ENCODE assay signal across 28 mouse cellular contexts in genomic region chr5:143648058-143648457, GRCm38 (mm10). TPM values are rescaled to one million over a fixed set of nuclear protein-coding genes. Genes with fewer than 3 reads are reported as not detected.
DNase-seq lines count a peak whose midpoint lies in the region; ATAC-seq and TF ChIP-seq lines count a peak whose summit lies in the region.
"Had no signal": no experiment of that assay in that cellular context is flagged by ENCODE, and none has a peak within 500 bp of the region (broad histone marks: within the 10 kb centered on the region; RNA-seq: fewer than 3 reads in every experiment).

No protein-coding gene starts in this region.

- H3K4me3 ChIP-seq in MEL (ENCODE audit: control insufficient read depth in 1 of 2, insufficient read depth in 1 of 2, low read depth in 2 of 2, low read length in 2 of 2), result no peak overlapping the region
- H3K4me3 ChIP-seq in bone marrow, adult 2 months (replicated peaks; ENCODE audit: control insufficient read depth, low read depth, low read length), result no peak overlapping the region
- H3K4me3 ChIP-seq in liver, embryonic 12.5 days, result no peak overlapping the region
- no peak overlapping the region for H3K4me3 ChIP-seq in liver, postnatal 0 days (ENCODE audit: low read depth, low read length)
- H3K4me3 ChIP-seq: embryonic facial prominence, embryonic 10.5 days; embryonic facial prominence, embryonic 15.5 days; heart, embryonic 13.5 days; layer of hippocampus, adult 2 months; limb, embryonic 13.5 days; myocyte had no signal

- no peak for TF ChIP-seq CTCF in MEL (IDR thresholded peaks at IDR 0.05 in 2 of 3, conservative IDR thresholded peaks at IDR 0.05 in 1 of 3; ENCODE audit: control insufficient read depth in 1 of 3, insufficient read depth in 1 of 3, low read depth in 2 of 3, low read length in 3 of 3, poor library complexity in 1 of 3, severe bottlenecking in 1 of 3)
- TF ChIP-seq CTCF in bone marrow, adult 2 months (IDR thresholded peaks at IDR 0.05; ENCODE audit: control insufficient read depth, insufficient read depth, low read length), result no peak
- TF ChIP-seq CTCF in liver, postnatal 0 days (IDR thresholded peaks at IDR 0.05; ENCODE audit: low read depth), result no peak

- no peaks in the 10 kb centered on the region for H3K9me3 ChIP-seq in MEL (replicated peaks; ENCODE audit: insufficient read depth, low read length)
- no peaks in the 10 kb centered on the region for H3K9me3 ChIP-seq in liver, embryonic 12.5 days (replicated peaks)
- H3K9me3 ChIP-seq in liver, postnatal 0 days (ENCODE audit: low read length), result no peaks in the 10 kb centered on the region
- H3K9me3 ChIP-seq: embryonic facial prominence, embryonic 10.5 days; embryonic facial prominence, embryonic 15.5 days; heart, embryonic 13.5 days had no signal

- peak; percentile 71 for DNase-seq in MEL (ENCODE audit: low read depth, low spot score)
- DNase-seq in liver, postnatal 0 days, result no peak
- DNase-seq in yolk sac, embryonic 10.5 days (ENCODE audit: low spot score), result no peak
- DNase-seq in frontal cortex, adult 2 months (ENCODE audit: extremely low spot score in 1 of 2, low spot score in 1 of 2), result no peak
- DNase-seq in adrenal gland, postnatal 14 days, result no peak
- DNase-seq: adrenal gland, adult 2 months; cerebellum, adult 11 months; cerebellum, adult 9-11 months; heart, postnatal 14 days; kidney, adult 2 months; kidney, postnatal 36 days; lung, adult 2 months; lung, postnatal 10 days; right cerebral cortex, postnatal 14 days; thymus, postnatal 4 days had no signal

- peaks cover 21 to 31% of the 10 kb centered on the region in 2 experiments for H3K4me1 ChIP-seq in MEL (ENCODE audit: control insufficient read depth in 1 of 2, insufficient read depth in 2 of 2, low read length in 2 of 2)
- peaks cover 2% of the 10 kb centered on the region; the same call in 1 of the 2 replicates for H3K4me1 ChIP-seq in bone marrow, adult 2 months (ENCODE audit: control insufficient read depth, insufficient read depth, low read length)
- H3K4me1 ChIP-seq in liver, embryonic 12.5 days, result peaks cover 84% of the 10 kb centered on the region
- H3K4me1 ChIP-seq in liver, postnatal 0 days (ENCODE audit: insufficient read depth), result peaks cover 27% of the 10 kb centered on the region

- 71% methylated on average over 2 of the region's 2 CpGs for whole genome bisulfite sequencing in bone marrow, adult 2 months
- 26% methylated on average over 2 of the region's 2 CpGs for WGBS in liver, embryonic 12.5 days (ENCODE audit: insufficient replicate concordance)
- WGBS in liver, postnatal 0 days (ENCODE audit: insufficient replicate concordance), result 47% methylated on average over 2 of the region's 2 CpGs

- peak; percentile 49 to 64; a peak in 3 of 4 replicates for TF ChIP-seq EP300 in MEL (IDR thresholded peaks at IDR 0.05; ENCODE audit: low read depth in 1 of 2, low read length in 2 of 2)
- TF ChIP-seq EP300 in liver, postnatal 0 days (IDR thresholded peaks at IDR 0.05; ENCODE audit: low read depth), result peak; percentile 57; the same call in 1 of the 2 replicates

- peak overlapping the region; percentile 24; the same call in 1 of the 2 replicates for H3K27ac ChIP-seq in MEL (ENCODE audit: control insufficient read depth, low read depth, low read length)
- peak overlapping the region; percentile 71 for H3K27ac ChIP-seq in bone marrow, adult 2 months (ENCODE audit: control insufficient read depth, insufficient read depth, low read depth, low read length, poor library complexity)
- H3K27ac ChIP-seq in liver, embryonic 12.5 days, result peak overlapping the region; percentile 83
- peak overlapping the region; percentile 50 for H3K27ac ChIP-seq in liver, postnatal 0 days (ENCODE audit: low read depth)
- H3K27ac ChIP-seq: embryonic facial prominence, embryonic 10.5 days; embryonic facial prominence, embryonic 15.5 days; heart, embryonic 13.5 days; layer of hippocampus, adult 2 months; limb, embryonic 13.5 days had no signal

- no peak overlapping the region for H3K9ac ChIP-seq in MEL (ENCODE audit: control insufficient read depth, low read depth, low read length, poor library complexity, severe bottlenecking)
- peak overlapping the region; percentile 19; the same call in 1 of the 2 replicates for H3K9ac ChIP-seq in liver, embryonic 12.5 days
- H3K9ac ChIP-seq in liver, postnatal 0 days (replicated peaks), result no peak overlapping the region
- H3K9ac ChIP-seq: embryonic facial prominence, embryonic 15.5 days; heart, embryonic 13.5 days; limb, embryonic 13.5 days had no signal

- H3K4me2 ChIP-seq in liver, embryonic 12.5 days, result peak overlapping the region; percentile 40
- no peak overlapping the region for H3K4me2 ChIP-seq in liver, postnatal 0 days (ENCODE audit: low read depth, low read length)
- H3K4me2 ChIP-seq: embryonic facial prominence, embryonic 15.5 days; heart, embryonic 13.5 days; limb, embryonic 13.5 days; midbrain, embryonic 11.5 days had no signal

- ATAC-seq in liver, embryonic 12.5 days, result peak; percentile 67
- ATAC-seq in liver, postnatal 0 days, result peak; percentile 66
- ATAC-seq: activated CD4-positive, CD25-positive, alpha-beta regulatory T cell, adult 4 months; CD4-positive, CD25-positive, alpha-beta regulatory T cell, adult 4 months; forebrain, embryonic 14.5 days; hindbrain, embryonic 16.5 days had no signal

- TF ChIP-seq RAD21 in MEL (IDR thresholded peaks at IDR 0.05; ENCODE audit: low read depth, low read length), result no peak

- peaks cover 27% of the 10 kb centered on the region for H3K79me2 ChIP-seq in MEL (ENCODE audit: control insufficient read depth, insufficient read depth, low read length, poor library complexity)

- H3K27me3 ChIP-seq in MEL (ENCODE audit: control insufficient read depth in 1 of 2, insufficient read depth in 2 of 2, low read length in 2 of 2), result no peaks in the 10 kb centered on the region
- H3K27me3 ChIP-seq in liver, embryonic 12.5 days (replicated peaks), result no peaks in the 10 kb centered on the region
- no peaks in the 10 kb centered on the region for H3K27me3 ChIP-seq in liver, postnatal 0 days (ENCODE audit: insufficient read depth, low read length)
- H3K27me3 ChIP-seq: embryonic facial prominence, embryonic 15.5 days; heart, embryonic 13.5 days; limb, embryonic 13.5 days had no signal

- H3K36me3 ChIP-seq in MEL (ENCODE audit: control insufficient read depth in 1 of 2, insufficient read depth in 2 of 2, low read length in 2 of 2), result peaks cover 1 to 38% of the 10 kb centered on the region in 2 experiments; a peak in 3 of 4 replicates
- peaks cover 24% of the 10 kb centered on the region for H3K36me3 ChIP-seq in liver, embryonic 12.5 days
- no peaks in the 10 kb centered on the region; the same call in none of the 2 replicates for H3K36me3 ChIP-seq in liver, postnatal 0 days (replicated peaks; ENCODE audit: insufficient read depth, low read length)
- H3K36me3 ChIP-seq: embryonic facial prominence, embryonic 15.5 days had no signal

- no peak for TF ChIP-seq POLR2A in MEL (IDR thresholded peaks at IDR 0.05; ENCODE audit: control insufficient read depth in 1 of 2, insufficient read depth in 1 of 2, low read depth in 1 of 2, low read length in 2 of 2, poor library complexity in 1 of 2)
- no peak for TF ChIP-seq POLR2A in bone marrow, adult 2 months (IDR thresholded peaks at IDR 0.05; ENCODE audit: borderline replicate concordance, control insufficient read depth, low read depth, low read length)

TF ChIP-seq in MEL, 35 proteins besides CTCF, POLR2A, EP300 and RAD21:
- TF ChIP-seq ETS1 (IDR thresholded peaks at IDR 0.05; ENCODE audit: low read depth, low read length) (peak; percentile 32; the same call in 1 of the 2 replicates), POLR2AphosphoS5 (IDR thresholded peaks at IDR 0.05; ENCODE audit: borderline replicate concordance, low read depth, low read length) (no peak), CHD2 (IDR thresholded peaks at IDR 0.05; ENCODE audit: low read length) (no peak), MXI1 (IDR thresholded peaks at IDR 0.05; ENCODE audit: low read depth, low read length) (peak; percentile 32; the same call in 1 of the 2 replicates), RCOR1 (IDR thresholded peaks at IDR 0.05; ENCODE audit: low read depth, low read length) (peak; percentile 48; the same call in 1 of the 2 replicates), TBP (IDR thresholded peaks at IDR 0.05; ENCODE audit: low read depth, low read length) (no peak), MEF2A (IDR thresholded peaks at IDR 0.05; ENCODE audit: extremely low read depth, insufficient replicate concordance, low read depth, low read length, poor library complexity, severe bottlenecking) (no peak), JUND (IDR thresholded peaks at IDR 0.05; ENCODE audit: low read depth, low read length) (no peak), USF2 (IDR thresholded peaks at IDR 0.05; ENCODE audit: borderline replicate concordance in 1 of 2, insufficient read depth in 1 of 2, low read depth in 1 of 2, low read length in 2 of 2) (no peak), BHLHE40 (IDR thresholded peaks at IDR 0.05; ENCODE audit: borderline replicate concordance, low read depth, low read length) (no peak), GATA1 (IDR thresholded peaks at IDR 0.05; ENCODE audit: low read depth, low read length) (peak; percentile 65), TAL1 (IDR thresholded peaks at IDR 0.05; ENCODE audit: low read length) (peak; percentile 79), ZKSCAN1 (IDR thresholded peaks at IDR 0.05; ENCODE audit: low read depth, low read length) (no peak), HCFC1 (IDR thresholded peaks at IDR 0.05; ENCODE audit: low read depth, low read length) (no peak), MAZ (IDR thresholded peaks at IDR 0.05; ENCODE audit: low read depth, low read length) (no peak), ZMIZ1 (IDR thresholded peaks at IDR 0.05; ENCODE audit: low read depth, low read length) (no peak), NELFE (IDR thresholded peaks at IDR 0.05; ENCODE audit: low read depth, low read length) (no peak)

RNA-seq across cellular contexts. Expression of gene Cyth3, which starts 25.8 kb away (rescaled TPM):
- 32.8 and 41.1 TPM in 2 replicates for total RNA-seq in MEL (2012; rRNA removed)
- 10 to 100 TPM in 1 of 2 experiments, not detected in 1; 44.9 TPM for polyA plus RNA-seq in MEL (2012; ENCODE audit: insufficient read depth in 1 of 2, insufficient read length in 2 of 2, low read depth in 1 of 2, low replicate concordance in 2 of 2, missing spikeins in 1 of 2)
- 19.7 and 20.4 TPM in 2 replicates for polyA plus RNA-seq in bone marrow, adult 2 months (2011; ENCODE audit: insufficient read depth, insufficient read length, low replicate concordance, missing spikeins)
- 46.0 and 47.7 TPM in 2 replicates for polyA plus RNA-seq in liver, embryonic 12.5 days (2016; fragmentation: Nextera tagmentation; extraction: Ambion mirVana)
- 12.1 and 15.3 TPM in 2 replicates for polyA plus RNA-seq in liver, postnatal 0 days (2015; fragmentation: Nextera tagmentation; extraction: Ambion mirVana)
- polyA plus RNA-seq in frontal cortex, adult 2 months (2012; rRNA removed), result 28.5 and 29.1 TPM in 2 replicates
- 139 and 144 TPM in 2 replicates for total RNA-seq in adrenal gland, postnatal 14 days (2021)

Comparison
In these comparisons a context has a peak if more than half of its experiments do, and no peak if none do; other contexts are left out.
1. H3K27ac ChIP-seq: peak in every context shown above with its lines; median percentile 83 in liver, embryonic 12.5 days; 71 in bone marrow, adult 2 months; 50 in liver, postnatal 0 days; 24 in MEL.